Mouse (Mus musculus) stomach, embryonic 16.5 days (tissue): ENCODE results near the gene Dst. TPM values are rescaled to one million over a fixed set of nuclear protein-coding genes. Genes with fewer than 3 reads are reported as not detected.
A peak's percentile ranks its signal among the peaks of the same experiment; 100 is the strongest.

Experiments
- ATAC-seq: fragments of 200-750 bp; cut with Nextera tagmentation; 2 replicates; pipeline ENCODE4 v1.8.0; 2017; ENCODE audit warnings: moderate number of reproducible peaks, moderate TSS enrichment; ENCODE audit not compliant: insufficient read depth, low FRiP score
- H3K27ac ChIP-seq: fragments of 300-500 bp; sonication (generic); 2 replicates; pipeline ENCODE4 v1.5.1; 2014; ENCODE audit warnings: low read length
- H3K27me3 ChIP-seq: fragments of 300-500 bp; sonication (generic); 2 replicates; pipeline ENCODE4 v1.6.1; 2014; ENCODE audit warnings: low read length, control low read depth, mixed read lengths; ENCODE audit not compliant: control insufficient read depth, insufficient read depth
- H3K36me3 ChIP-seq: fragments of 300-500 bp; sonication (generic); 2 replicates; pipeline ENCODE4 v1.6.1; 2014; ENCODE audit warnings: low read length; ENCODE audit not compliant: control insufficient read depth, insufficient read depth
- H3K4me1 ChIP-seq: fragments of 300-500 bp; sonication (generic); 2 replicates; pipeline ENCODE4 v1.6.1; 2014; ENCODE audit warnings: low read length, control low read depth, mixed read lengths; ENCODE audit not compliant: control insufficient read depth, insufficient read depth
- H3K4me2 ChIP-seq: fragments of 300-500 bp; sonication (generic); 2 replicates; pipeline ENCODE4 v1.6.1; 2014; ENCODE audit warnings: low read depth, low read length, mixed read lengths
- H3K4me3 ChIP-seq: fragments of 300-500 bp; sonication (generic); replicated peaks from 2 replicates; pipeline ENCODE4 v1.5.1; 2014; ENCODE audit warnings: mild to moderate bottlenecking, low read length
- H3K9ac ChIP-seq: fragments of 300-500 bp; sonication (generic); 2 replicates; pipeline ENCODE4 v1.6.1; 2014; ENCODE audit warnings: low read length
- H3K9me3 ChIP-seq: fragments of 300-500 bp; sonication (generic); replicated peaks from 2 replicates; pipeline ENCODE4 v1.6.1; 2016; ENCODE audit warnings: low read length, control low read depth; ENCODE audit not compliant: control insufficient read depth
- WGBS: fragments of 180-500 bp; shearing (Covaris S2); extraction: QIAGEN DNeasy Blood & Tissue Kit; methylation state at CpG from one replicate; pipeline ENCODE4 v1.1.7; 2014; 5-methylcytosine and 5-hydroxymethylcytosine counted together
- polyA plus RNA-seq: library from polyadenylated mRNA; unstranded; fragments of >200 nt; fragmentation: Nextera tagmentation; extraction: Ambion mirVana; gene quantifications from 2 replicates; pipeline ENCODE4 v1.2.1, GENCODE M21; 2015

Gene Dst
- 26.0 and 27.8 TPM in 2 replicates for polyA plus RNA-seq

DNA sequence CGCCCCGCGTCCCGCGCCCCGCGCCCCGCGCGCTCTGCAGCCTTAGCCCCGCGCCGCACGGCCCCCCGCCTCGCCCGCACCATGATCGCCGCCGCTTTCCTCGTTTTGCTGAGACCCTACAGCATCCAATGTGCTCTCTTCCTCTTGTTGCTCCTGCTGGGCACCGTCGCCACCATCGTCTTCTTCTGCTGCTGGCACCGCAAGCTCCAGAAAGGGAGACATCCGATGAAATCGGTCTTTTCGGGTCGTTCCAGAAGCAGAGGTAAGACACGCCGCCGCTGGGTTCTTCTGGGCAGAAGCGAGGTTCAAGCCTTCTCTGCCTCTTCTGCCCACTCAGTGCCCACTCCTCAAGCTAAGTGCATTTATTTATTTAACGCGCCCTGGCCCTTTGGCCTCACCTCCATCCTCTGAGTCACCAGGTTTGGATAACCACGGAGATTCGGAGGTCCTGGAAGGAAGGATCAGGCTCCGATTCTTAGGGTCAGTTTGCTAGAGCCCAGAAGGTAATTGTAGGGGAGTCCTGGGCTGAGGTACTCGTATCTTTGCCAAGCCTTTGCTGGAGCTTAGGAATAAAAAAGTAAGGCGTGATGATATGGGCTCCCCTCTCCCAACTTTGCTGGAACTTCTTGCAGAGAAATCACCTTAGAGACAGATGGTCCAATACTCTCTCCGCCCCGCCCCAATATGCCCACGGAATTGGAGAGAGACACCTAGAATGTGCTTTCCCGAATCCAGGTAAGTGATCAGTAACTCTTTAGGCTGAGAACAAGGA lies at the start of gene Dst:
Gene Dst, plus strand, starts transcription at position 35 of the 772 bp plus-strand sequence.
- peak within 1 kb of the TSS; percentile 99 for H3K4me2 ChIP-seq
- WGBS = 4% methylated on average over 35 of the region's 44 CpGs
- H3K9me3 ChIP-seq = no peaks in the 10 kb centered on the region
- H3K9ac ChIP-seq = peak within 1 kb of the TSS; percentile 71
- H3K27me3 ChIP-seq = peaks cover 35% of the 10 kb centered on the region
- peak within 1 kb of the TSS; percentile 62 for H3K4me3 ChIP-seq
- H3K36me3 ChIP-seq = no peaks in the 10 kb centered on the region
- H3K27ac ChIP-seq = no peak within 1 kb of the TSS
- ATAC-seq = no peak
- peaks cover 7% of the 10 kb centered on the region for H3K4me1 ChIP-seq

DNA sequence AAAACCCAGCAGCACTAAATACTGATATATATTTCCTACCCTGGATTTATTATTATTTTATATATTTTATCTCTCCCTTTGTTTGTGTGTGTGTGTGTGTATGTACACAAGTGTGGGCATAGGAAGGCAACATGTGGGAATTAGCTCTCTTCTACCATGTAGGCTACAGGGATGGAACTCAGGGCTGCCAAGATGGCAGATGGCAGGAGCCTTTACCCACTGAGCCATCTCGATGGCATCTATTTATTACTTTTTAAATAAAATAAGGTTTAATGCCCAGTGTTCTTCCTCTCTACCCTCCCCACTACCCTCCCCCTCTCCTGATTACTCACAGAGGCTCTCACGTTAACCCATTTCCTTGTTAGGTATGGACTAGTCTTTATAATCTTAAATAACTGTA lies 39.0 kb upstream of the Dst start:
- no peaks in the 10 kb centered on the region for H3K4me1 ChIP-seq
- no peaks in the 10 kb centered on the region for H3K36me3 ChIP-seq
- no peaks in the 10 kb centered on the region for H3K9me3 ChIP-seq
- H3K4me2 ChIP-seq = no peak overlapping the region
- ATAC-seq = no peak
- H3K4me3 ChIP-seq = no peak overlapping the region
- no peaks in the 10 kb centered on the region for H3K27me3 ChIP-seq
- H3K9ac ChIP-seq = no peak overlapping the region
- 81% methylated on average over 2 of the region's 2 CpGs for WGBS
- no peak overlapping the region for H3K27ac ChIP-seq

DNA sequence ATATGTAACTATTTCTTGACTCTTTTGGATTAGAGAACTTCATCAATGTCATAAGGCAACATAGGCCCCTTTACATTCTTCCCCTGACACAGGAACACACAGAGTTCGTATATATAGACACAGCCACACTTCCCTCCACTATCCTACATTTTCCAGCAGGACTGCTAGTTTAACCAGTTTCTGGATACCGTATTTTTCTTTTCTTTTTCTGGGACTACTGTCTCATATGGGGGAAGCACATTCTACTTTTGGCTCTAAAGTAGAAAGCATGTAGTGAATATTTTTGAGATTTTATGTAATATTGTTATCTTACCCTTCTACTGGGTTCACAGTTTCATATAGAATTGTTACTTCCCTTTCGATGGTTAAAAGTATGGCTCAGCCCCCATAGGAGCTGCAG lies 38.6 kb upstream of the Dst start:
- ATAC-seq = no peak
- Histone ChIP-seq H3K27me3 (no peaks in the 10 kb centered on the region), H3K4me2 (no peak overlapping the region), H3K4me3 (no peak overlapping the region), H3K9me3 (no peaks in the 10 kb centered on the region), H3K36me3 (no peaks in the 10 kb centered on the region), H3K9ac (no peak overlapping the region), H3K27ac (no peak overlapping the region), H3K4me1 (no peaks in the 10 kb centered on the region)
- 77% methylated on average over 3 of the region's 3 CpGs for WGBS

DNA sequence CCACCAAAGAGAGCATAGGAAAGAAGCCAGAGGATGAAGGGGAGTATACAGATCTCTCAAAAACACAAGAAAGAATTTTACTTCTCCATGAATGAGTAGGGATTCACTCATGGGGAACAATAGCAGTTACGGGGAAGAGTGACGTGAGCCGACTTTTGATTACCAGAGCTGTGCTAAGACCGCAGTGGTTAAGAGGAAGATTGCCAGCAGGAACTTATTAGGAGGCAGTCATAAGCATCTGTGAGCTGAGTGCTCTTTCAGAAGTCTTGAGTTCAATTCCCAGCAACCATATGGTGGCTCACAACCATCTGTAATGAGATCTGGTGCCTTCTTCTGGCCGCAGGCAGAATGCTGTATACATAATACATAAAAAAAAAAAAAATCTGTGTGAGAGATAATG lies 34.5 kb upstream of the Dst start:
- no peaks in the 10 kb centered on the region for H3K27me3 ChIP-seq
- H3K4me1 ChIP-seq = no peaks in the 10 kb centered on the region
- H3K4me3 ChIP-seq = no peak overlapping the region
- H3K36me3 ChIP-seq = no peaks in the 10 kb centered on the region
- ATAC-seq = no peak
- H3K9me3 ChIP-seq = no peaks in the 10 kb centered on the region
- 89% methylated on average over 5 of the region's 5 CpGs for WGBS
- no peak overlapping the region for H3K4me2 ChIP-seq
- H3K9ac ChIP-seq = no peak overlapping the region
- H3K27ac ChIP-seq = no peak overlapping the region

DNA sequence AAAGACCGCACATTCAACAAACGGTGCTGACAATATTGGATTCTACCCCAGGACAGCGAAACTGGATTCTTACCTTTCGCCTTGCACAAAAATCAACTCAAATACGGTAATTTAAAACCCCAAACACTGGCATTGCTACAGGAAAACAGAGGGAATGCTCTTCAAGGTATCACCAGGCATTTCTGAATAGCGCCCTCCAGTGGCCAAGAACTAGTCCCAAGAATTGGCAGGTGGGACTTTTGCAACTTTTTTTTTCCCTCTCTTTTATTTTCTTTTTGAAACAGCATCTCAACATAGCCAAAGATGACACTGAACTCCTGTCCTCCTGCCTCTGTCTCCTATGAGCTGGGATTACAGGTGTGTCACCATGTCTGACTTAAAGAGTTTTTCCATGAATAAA lies 32.3 kb upstream of the Dst start:
- ATAC-seq = no peak
- H3K27ac ChIP-seq = no peak overlapping the region
- WGBS = 50% methylated on average over 6 of the region's 6 CpGs
- no peak overlapping the region for H3K9ac ChIP-seq
- no peak overlapping the region for H3K4me3 ChIP-seq
- H3K4me1 ChIP-seq = no peaks in the 10 kb centered on the region
- no peaks in the 10 kb centered on the region for H3K9me3 ChIP-seq
- H3K27me3 ChIP-seq = no peaks in the 10 kb centered on the region
- no peak overlapping the region for H3K4me2 ChIP-seq
- H3K36me3 ChIP-seq = no peaks in the 10 kb centered on the region

DNA sequence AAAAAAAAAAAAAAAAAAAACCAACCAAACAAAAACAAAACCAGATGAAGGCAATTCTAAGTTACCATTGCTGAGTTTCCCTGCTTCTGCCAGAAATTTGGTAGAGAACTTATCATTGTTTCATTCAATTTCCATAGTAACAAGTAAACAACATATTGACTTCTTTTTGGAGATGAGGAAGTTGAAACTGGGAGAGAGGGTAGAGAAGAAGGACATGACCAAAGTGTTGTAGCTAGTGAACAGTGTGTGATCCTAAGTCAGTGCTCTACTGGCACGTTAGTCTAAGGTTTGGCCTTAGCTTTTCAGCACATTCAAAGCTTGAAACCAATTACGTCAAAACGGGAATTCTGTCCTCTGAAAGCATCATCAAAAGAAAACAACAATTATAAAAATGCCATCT lies 31.6 kb upstream of the Dst start:
- Histone ChIP-seq H3K27ac (no peak overlapping the region), H3K27me3 (no peaks in the 10 kb centered on the region), H3K9ac (no peak overlapping the region), H3K9me3 (no peaks in the 10 kb centered on the region), H3K4me2 (no peak overlapping the region), H3K36me3 (no peaks in the 10 kb centered on the region), H3K4me1 (no peaks in the 10 kb centered on the region), H3K4me3 (no peak overlapping the region)
- no peak for ATAC-seq
- 82% methylated on average over 3 of the region's 3 CpGs for WGBS

DNA sequence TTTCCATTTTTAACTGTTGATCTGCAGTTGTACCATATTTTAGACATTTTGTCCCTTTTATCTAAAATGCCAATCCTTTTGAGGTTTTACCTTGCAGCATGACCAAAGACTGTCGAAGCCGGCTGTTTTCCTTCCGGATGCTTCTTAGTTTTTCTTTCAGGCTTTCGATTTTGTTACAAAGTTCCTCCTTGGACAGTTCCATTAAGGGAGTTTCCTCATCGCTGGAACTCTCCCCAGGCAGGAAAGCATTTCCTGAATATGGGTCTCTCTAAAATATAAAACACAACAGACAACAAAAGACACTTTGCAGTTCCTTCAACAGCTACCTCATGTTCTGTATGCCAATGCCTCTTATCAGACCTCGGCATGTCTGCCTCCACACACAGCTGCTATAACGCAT lies 29.9 kb upstream of the Dst start:
- 78% methylated on average over 7 of the region's 7 CpGs for WGBS
- H3K4me3 ChIP-seq = no peak overlapping the region
- H3K9ac ChIP-seq = no peak overlapping the region
- no peak overlapping the region for H3K4me2 ChIP-seq
- no peaks in the 10 kb centered on the region for H3K27me3 ChIP-seq
- H3K27ac ChIP-seq = no peak overlapping the region
- no peaks in the 10 kb centered on the region for H3K4me1 ChIP-seq
- no peaks in the 10 kb centered on the region for H3K9me3 ChIP-seq
- ATAC-seq = no peak
- no peaks in the 10 kb centered on the region for H3K36me3 ChIP-seq

DNA sequence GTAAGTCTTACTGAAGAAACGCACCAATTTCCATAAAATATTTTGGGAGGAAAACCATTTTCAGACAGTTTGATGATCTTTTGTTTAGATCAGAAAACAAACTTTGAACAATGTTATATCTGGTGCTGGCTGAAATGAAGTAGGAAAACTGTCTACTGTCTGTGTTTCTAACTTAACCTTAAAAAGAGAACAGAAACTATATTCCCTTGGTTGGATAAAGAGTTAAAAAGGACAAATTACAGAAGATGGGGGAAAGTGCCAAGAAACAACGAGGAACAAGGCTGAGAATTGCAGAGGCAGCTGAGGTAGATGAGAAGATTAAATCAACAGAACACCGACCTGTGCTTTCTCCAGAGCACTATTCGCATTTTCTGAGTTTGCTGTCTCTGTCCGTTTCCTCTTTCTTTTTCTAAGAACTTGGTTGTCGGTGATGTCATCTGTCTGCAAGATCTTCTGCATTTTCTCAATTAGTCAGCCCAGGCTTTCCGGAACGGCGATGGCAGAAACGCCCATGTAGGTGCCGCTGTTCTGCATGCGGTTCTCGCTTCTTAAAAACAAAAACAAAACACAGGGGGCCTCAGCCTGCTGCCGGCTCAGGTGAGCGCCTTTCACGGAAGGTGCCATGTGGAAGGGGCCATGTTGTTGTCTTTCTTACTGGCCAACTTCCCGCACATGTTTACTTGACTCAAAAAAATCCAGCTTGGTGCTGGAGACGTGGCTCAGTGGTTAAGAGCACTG lies 24.8 kb upstream of the Dst start:
- H3K36me3 ChIP-seq = no peaks in the 10 kb centered on the region
- H3K27ac ChIP-seq = no peak overlapping the region
- H3K4me3 ChIP-seq = peak overlapping the region; percentile 22
- no peaks in the 10 kb centered on the region for H3K4me1 ChIP-seq
- 12% methylated on average over 18 of the region's 18 CpGs for WGBS
- no peaks in the 10 kb centered on the region for H3K9me3 ChIP-seq
- H3K4me2 ChIP-seq = peak overlapping the region; percentile 46
- no peak for ATAC-seq
- no peaks in the 10 kb centered on the region for H3K27me3 ChIP-seq
- peak overlapping the region; percentile 9 for H3K9ac ChIP-seq

DNA sequence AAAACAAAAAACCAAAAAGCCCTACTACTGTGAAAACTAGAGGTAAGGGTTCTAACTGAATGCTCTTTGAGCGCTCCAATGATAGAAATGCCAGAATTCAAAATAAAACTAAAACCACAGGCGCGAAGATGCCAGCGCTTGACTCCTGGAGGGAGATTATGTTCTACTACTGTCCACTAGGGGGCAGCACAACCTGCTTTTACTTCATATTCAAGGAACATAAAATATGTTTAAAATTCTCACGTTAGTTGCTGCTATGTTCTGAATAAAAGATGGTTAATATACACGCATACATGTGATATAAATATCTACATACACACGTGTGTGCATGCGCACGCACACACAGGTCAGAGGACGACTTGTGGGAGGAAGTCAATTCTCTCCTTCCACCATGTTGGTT lies 15.2 kb upstream of the Dst start:
- no peaks in the 10 kb centered on the region for H3K9me3 ChIP-seq
- no peaks in the 10 kb centered on the region for H3K4me1 ChIP-seq
- H3K36me3 ChIP-seq = no peaks in the 10 kb centered on the region
- no peak for ATAC-seq
- no peak overlapping the region for H3K9ac ChIP-seq
- no peak overlapping the region for H3K27ac ChIP-seq
- WGBS = 63% methylated on average over 10 of the region's 10 CpGs
- H3K4me2 ChIP-seq = no peak overlapping the region
- no peaks in the 10 kb centered on the region for H3K27me3 ChIP-seq
- no peak overlapping the region for H3K4me3 ChIP-seq
